Mouse (Mus musculus): Measurements from ENCODE around the gene Kank2. TPM values are rescaled to one million over a fixed set of nuclear protein-coding genes. Genes with fewer than 3 reads are reported as not detected.

The Kank2 gene
- polyA plus RNA-seq, 1 experiment from 2014 or later = 23.3 TPM

- H3K9me3 ChIP-seq (ENCODE audit: low read length) = no peaks in the 10 kb centered on the region
- DNase-seq (ENCODE audit: low spot score) = peak; percentile 20
- H3K4me3 ChIP-seq (ENCODE audit: low read depth, low read length) = no peak overlapping the region
Measured at GRCm38 (mm10) chr9:21808561-21808960, 10.0 kb upstream of the Kank2 start.

GRCm38 (mm10) chr9:21806976-21807375 lies 8.4 kb upstream of the Kank2 start:
- Histone ChIP-seq H3K9me3 (ENCODE audit: low read length) (no peaks in the 10 kb centered on the region), H3K36me3 (ENCODE audit: insufficient read depth, low read length) (peaks cover 5% of the 10 kb centered on the region; the same call in 1 of the 2 replicates), H3K4me3 (ENCODE audit: low read depth, low read length) (no peak overlapping the region), H3K27ac (ENCODE audit: low read length) (no peak overlapping the region), H3K27me3 (replicated peaks; ENCODE audit: insufficient read depth, low read length) (no peaks in the 10 kb centered on the region), H3K4me2 (replicated peaks; ENCODE audit: low read depth, low read length) (no peak overlapping the region), H3K9ac (replicated peaks; ENCODE audit: low read depth) (no peak overlapping the region), H3K4me1 (ENCODE audit: insufficient read depth, low read depth, low read length) (no peaks in the 10 kb centered on the region)
- DNase-seq (ENCODE audit: low spot score) (no peak), ATAC-seq (no peak)
- WGBS = 70% methylated on average over 11 of the region's 11 CpGs
- TF ChIP-seq EP300 (IDR thresholded peaks at IDR 0.05) = no peak

More at GRCm38 (mm10) chr9:21808561-21808960, 10.0 kb upstream of the Kank2 start:
- Histone ChIP-seq H3K36me3 (ENCODE audit: insufficient read depth, low read length) (peaks cover 20% of the 10 kb centered on the region), H3K4me2 (replicated peaks; ENCODE audit: low read depth, low read length) (no peak overlapping the region), H3K9ac (replicated peaks; ENCODE audit: low read depth) (no peak overlapping the region), H3K4me1 (ENCODE audit: insufficient read depth, low read depth, low read length) (no peaks in the 10 kb centered on the region), H3K27me3 (replicated peaks; ENCODE audit: insufficient read depth, low read length) (no peaks in the 10 kb centered on the region), H3K27ac (ENCODE audit: low read length) (no peak overlapping the region)
- no peak for TF ChIP-seq EP300 (IDR thresholded peaks at IDR 0.05)
- peak; percentile 64 for TF ChIP-seq CTCF (IDR thresholded peaks at IDR 0.05)
- no peak for ATAC-seq
- WGBS = 58% methylated on average over 3 of the region's 3 CpGs

- no peaks in the 10 kb centered on the region for H3K27me3 ChIP-seq (replicated peaks; ENCODE audit: insufficient read depth, low read length)
Measured at GRCm38 (mm10) chr9:21806363-21806762, 7.8 kb upstream of the Kank2 start.

GRCm38 (mm10) chr9:21803986-21804644 lies 5.6 kb upstream of the Kank2 start:
- peak; percentile 98 for ATAC-seq
- 25% methylated on average over 13 of the region's 13 CpGs for WGBS
- no peaks in the 10 kb centered on the region for H3K27me3 ChIP-seq (replicated peaks; ENCODE audit: insufficient read depth, low read length)
- peak overlapping the region; percentile 81 for H3K27ac ChIP-seq (ENCODE audit: low read length)
- H3K4me1 ChIP-seq (ENCODE audit: insufficient read depth, low read depth, low read length) = no peaks in the 10 kb centered on the region
- H3K9me3 ChIP-seq (ENCODE audit: low read length) = no peaks in the 10 kb centered on the region
- H3K4me2 ChIP-seq (replicated peaks; ENCODE audit: low read depth, low read length) = peak overlapping the region; percentile 9; the same call in 1 of the 2 replicates
- TF ChIP-seq EP300 (IDR thresholded peaks at IDR 0.05) = peak; percentile 92
- TF ChIP-seq CTCF (IDR thresholded peaks at IDR 0.05) = peak; percentile 99
- no peak overlapping the region for H3K4me3 ChIP-seq (ENCODE audit: low read depth, low read length)
- no peaks in the 10 kb centered on the region for H3K36me3 ChIP-seq (ENCODE audit: insufficient read depth, low read length)
- DNase-seq (ENCODE audit: low spot score) = peak; percentile 97
- no peak overlapping the region for H3K9ac ChIP-seq (replicated peaks; ENCODE audit: low read depth)

More at GRCm38 (mm10) chr9:21806363-21806762, 7.8 kb upstream of the Kank2 start:
- no peak overlapping the region for H3K4me2 ChIP-seq (replicated peaks; ENCODE audit: low read depth, low read length)
- no peak overlapping the region for H3K27ac ChIP-seq (ENCODE audit: low read length)
- no peaks in the 10 kb centered on the region for H3K9me3 ChIP-seq (ENCODE audit: low read length)
- DNase-seq (ENCODE audit: low spot score) (no peak), ATAC-seq (no peak)
- 0 out of 2 replicates have a peak, but pooled peaks cover 3% of the 10 kb centered on the region for H3K36me3 ChIP-seq (ENCODE audit: insufficient read depth, low read length)
- TF ChIP-seq EP300 (IDR thresholded peaks at IDR 0.05) = no peak
- TF ChIP-seq CTCF (IDR thresholded peaks at IDR 0.05) = no peak
- WGBS = 37% methylated on average over 3 of the region's 3 CpGs
- no peak overlapping the region for H3K4me3 ChIP-seq (ENCODE audit: low read depth, low read length)
- no peaks in the 10 kb centered on the region for H3K4me1 ChIP-seq (ENCODE audit: insufficient read depth, low read depth, low read length)
- no peak overlapping the region for H3K9ac ChIP-seq (replicated peaks; ENCODE audit: low read depth)

GRCm38 (mm10) chr9:21801591-21801990 lies 3.0 kb upstream of the Kank2 start:
- WGBS = 87% methylated on average over 7 of the region's 7 CpGs
- Histone ChIP-seq H3K27ac (ENCODE audit: low read length) (no peak overlapping the region), H3K4me1 (ENCODE audit: insufficient read depth, low read depth, low read length) (peaks cover 8% of the 10 kb centered on the region; the same call in 1 of the 2 replicates), H3K36me3 (ENCODE audit: insufficient read depth, low read length) (no peaks in the 10 kb centered on the region), H3K4me3 (ENCODE audit: low read depth, low read length) (no peak overlapping the region), H3K9me3 (ENCODE audit: low read length) (no peaks in the 10 kb centered on the region), H3K27me3 (replicated peaks; ENCODE audit: insufficient read depth, low read length) (no peaks in the 10 kb centered on the region), H3K9ac (replicated peaks; ENCODE audit: low read depth) (no peak overlapping the region), H3K4me2 (replicated peaks; ENCODE audit: low read depth, low read length) (no peak overlapping the region)
- ATAC-seq = no peak
- TF ChIP-seq EP300 (IDR thresholded peaks at IDR 0.05) (no peak), CTCF (IDR thresholded peaks at IDR 0.05) (no peak)
- no peak for DNase-seq (ENCODE audit: low spot score)

GRCm38 (mm10) chr9:21801121-21801520 lies 2.6 kb upstream of the Kank2 start:
- no peak overlapping the region for H3K4me2 ChIP-seq (replicated peaks; ENCODE audit: low read depth, low read length)
- DNase-seq (ENCODE audit: low spot score) (no peak), ATAC-seq (no peak)
- TF ChIP-seq EP300 (IDR thresholded peaks at IDR 0.05) (no peak), CTCF (IDR thresholded peaks at IDR 0.05) (no peak)
- H3K27ac ChIP-seq (ENCODE audit: low read length) = no peak overlapping the region
- no peaks in the 10 kb centered on the region for H3K27me3 ChIP-seq (replicated peaks; ENCODE audit: insufficient read depth, low read length)
- H3K4me3 ChIP-seq (ENCODE audit: low read depth, low read length) = no peak overlapping the region
- H3K36me3 ChIP-seq (ENCODE audit: insufficient read depth, low read length) = no peaks in the 10 kb centered on the region
- no peaks in the 10 kb centered on the region for H3K9me3 ChIP-seq (ENCODE audit: low read length)
- 75% methylated on average over 7 of the region's 7 CpGs for WGBS
- no peak overlapping the region for H3K9ac ChIP-seq (replicated peaks; ENCODE audit: low read depth)
- peaks cover 11% of the 10 kb centered on the region; the same call in 1 of the 2 replicates for H3K4me1 ChIP-seq (ENCODE audit: insufficient read depth, low read depth, low read length)
